Mouse (Mus musculus) cerebellum, adult 2 months (tissue): ENCODE results near the gene Sertad4. TPM values are rescaled to one million over a fixed set of nuclear protein-coding genes. Genes with fewer than 3 reads are reported as not detected.

Source experiments
- DNase-seq, 2 experiments: peaks; one replicate each; pipeline ENCODE4 v3.0.0; 2021
- H3K27ac ChIP-seq: fragments of 200-500 bp; 2 replicates; pipeline ENCODE4 v1.5.1; 2012; ENCODE audit warnings: low read length, control low read depth, inconsistent platforms; ENCODE audit not compliant: insufficient read depth
- H3K27me3 ChIP-seq: fragments of 200-500 bp; 2 replicates; pipeline ENCODE4 v1.6.1; 2012; ENCODE audit warnings: inconsistent platforms, mild to moderate bottlenecking, low read length, moderate library complexity; ENCODE audit not compliant: control insufficient read depth, insufficient read depth
- H3K4me1 ChIP-seq: fragments of 200-500 bp; 2 replicates; pipeline ENCODE4 v1.6.1; 2011; ENCODE audit warnings: low read length; ENCODE audit not compliant: control insufficient read depth, insufficient read depth
- H3K4me3 ChIP-seq: fragments of 200-500 bp; replicated peaks from 2 replicates; pipeline ENCODE3; 2011; ENCODE audit warnings: mild to moderate bottlenecking, low read depth, low read length, control low read depth; ENCODE audit not compliant: insufficient read depth
- CTCF ChIP-seq: fragments of 200-500 bp; IDR thresholded peaks from 2 replicates; pipeline ENCODE4 v1.5.1; 2011; ENCODE audit warnings: low read depth, mild to moderate bottlenecking, control low read depth, low read length, moderate library complexity, borderline replicate concordance; ENCODE audit not compliant: insufficient read depth
- POLR2A ChIP-seq: fragments of 200-500 bp; IDR thresholded peaks from 2 replicates; pipeline ENCODE4 v1.6.1; 2011; ENCODE audit warnings: low read length, control low read depth, borderline replicate concordance; ENCODE audit not compliant: insufficient read depth
- WGBS: fragments of 180-500 bp; shearing (Covaris S2); methylation state at CpG from one replicate; pipeline ENCODE4 v1.1.7; 2018; 5-methylcytosine and 5-hydroxymethylcytosine counted together
- polyA plus RNA-seq: library from polyadenylated mRNA; depleted of rRNA; stranded (reverse); fragments of >200 nt; gene quantifications from 2 replicates; pipeline ENCODE4 v1.2.3, GENCODE M21; 2012

Sertad4 gene
- polyA plus RNA-seq, 1 experiment: 11.3 TPM

DNA sequence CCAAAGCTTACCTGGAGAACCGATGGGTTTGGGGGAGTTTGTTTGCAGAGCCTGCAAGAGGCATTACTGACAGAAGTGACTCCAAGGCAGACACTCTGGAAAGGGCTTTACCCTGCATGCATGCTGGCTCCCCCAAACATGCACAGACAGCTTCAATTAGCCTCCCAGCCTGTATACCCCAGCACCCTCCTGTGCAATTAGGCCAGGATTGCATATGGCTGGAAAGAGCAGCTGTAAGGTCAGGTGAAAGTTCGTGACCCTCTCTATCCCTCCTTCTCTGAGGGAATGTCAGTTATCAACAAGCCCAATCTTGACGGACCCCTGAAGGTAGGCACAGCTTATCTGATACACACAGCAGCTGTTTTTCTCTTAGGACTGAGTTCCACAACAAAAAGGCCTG lies 40.9 kb downstream of the Sertad4 start:
- no peaks in the 10 kb centered on the region for H3K27me3 ChIP-seq
- 65% methylated on average over 3 of the region's 3 CpGs for WGBS
- TF ChIP-seq CTCF (no peak), POLR2A (no peak)
- no peaks in the 10 kb centered on the region for H3K4me1 ChIP-seq
- H3K27ac ChIP-seq: no peak overlapping the region
- DNase-seq: no peak
- H3K4me3 ChIP-seq: no peak overlapping the region

DNA sequence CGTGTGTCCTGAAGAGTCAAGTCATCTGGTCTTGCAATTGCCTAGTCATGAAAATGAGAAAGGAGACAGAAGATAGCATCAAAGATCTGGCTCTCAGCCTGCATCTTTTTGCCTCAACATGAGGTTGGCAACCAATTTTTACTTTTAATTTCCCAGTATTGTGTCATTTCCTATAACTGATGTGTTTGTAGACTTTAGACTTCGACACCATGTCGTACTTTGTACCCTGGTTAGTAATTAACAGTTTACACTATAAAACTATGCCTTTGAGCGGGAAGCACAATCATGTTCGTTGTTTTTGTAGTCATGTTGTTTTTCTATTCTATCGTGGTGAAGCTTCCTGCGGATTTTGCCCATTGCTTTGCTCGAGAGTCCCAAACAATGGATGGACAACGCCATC lies 42.8 kb downstream of the Sertad4 start:
- H3K4me3 ChIP-seq: no peak overlapping the region
- no peaks in the 10 kb centered on the region for H3K27me3 ChIP-seq
- WGBS: 91% methylated on average over 9 of the region's 9 CpGs
- H3K4me1 ChIP-seq: no peaks in the 10 kb centered on the region
- no peak for TF ChIP-seq POLR2A
- TF ChIP-seq CTCF: no peak
- DNase-seq: no peak
- H3K27ac ChIP-seq: no peak overlapping the region

DNA sequence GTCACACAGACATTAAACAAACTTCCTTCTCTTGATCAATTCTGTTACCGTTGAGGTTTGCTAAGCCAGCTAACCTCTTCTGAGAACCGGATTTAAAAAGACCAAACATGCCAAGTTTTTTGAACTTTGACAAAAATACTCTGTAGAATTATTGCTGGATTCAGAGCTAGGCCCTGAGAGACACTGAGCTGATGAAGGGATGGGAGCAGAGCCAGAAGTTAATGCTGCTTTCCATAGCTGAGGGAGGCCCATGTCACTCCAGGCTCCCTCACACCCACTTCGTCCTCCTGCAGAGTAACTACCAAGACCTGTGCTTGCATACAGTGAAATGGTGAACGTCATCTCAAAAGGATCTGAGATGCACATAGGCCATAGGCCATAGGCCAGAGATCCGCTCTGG lies 43.3 kb downstream of the Sertad4 start:
- 87% methylated on average over 5 of the region's 5 CpGs for WGBS

DNA sequence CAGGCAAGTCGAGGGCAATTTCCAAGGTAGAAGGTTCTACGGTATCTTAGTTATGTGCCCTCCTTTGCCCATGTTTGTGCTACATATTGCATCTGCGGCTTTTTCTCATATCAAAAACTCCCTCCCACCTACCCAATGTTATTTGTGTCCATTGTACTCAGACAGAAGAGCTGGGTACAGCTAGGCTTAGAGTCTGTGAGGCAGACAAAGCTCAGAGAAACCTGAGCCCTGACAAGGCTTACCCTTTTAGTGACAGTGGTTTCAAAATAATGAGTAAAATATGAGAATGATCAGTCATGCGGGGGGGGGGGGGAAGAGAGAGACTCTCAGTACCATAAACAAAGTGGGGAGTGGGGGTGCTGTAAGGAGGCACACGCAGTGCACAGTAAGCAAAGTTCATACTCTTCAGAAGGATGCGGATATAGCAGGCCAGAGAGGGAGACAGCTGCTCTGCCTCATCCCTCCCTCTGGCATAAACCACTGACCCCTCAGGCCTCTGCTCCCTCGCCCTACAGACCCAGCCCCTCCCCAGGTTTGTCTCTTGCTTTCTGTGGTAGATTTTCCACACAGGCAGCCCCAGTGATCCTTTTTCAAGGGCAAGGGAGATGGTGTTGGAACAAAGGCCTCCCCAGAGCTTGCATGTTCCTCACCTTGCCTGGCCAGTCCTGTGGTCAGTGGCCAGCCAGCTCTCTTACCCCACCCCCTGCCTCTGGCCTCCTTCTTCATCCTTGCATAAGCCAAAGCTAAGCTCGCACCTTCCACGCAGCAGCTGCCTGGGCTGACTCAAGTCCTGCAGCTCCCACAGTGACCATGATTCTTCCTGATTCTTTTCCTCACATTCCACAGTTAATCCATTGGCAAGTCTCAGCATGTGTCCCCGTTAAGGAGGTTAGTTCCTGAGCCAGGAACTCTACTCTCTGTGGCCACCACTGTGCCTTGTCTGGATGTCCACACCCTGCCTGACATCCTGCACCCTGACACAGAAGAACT lies 49.1 kb downstream of the Sertad4 start:
- WGBS: 58% methylated on average over 10 of the region's 10 CpGs
- TF ChIP-seq CTCF (no peak), POLR2A (no peak)
- Histone ChIP-seq H3K27ac (no peak overlapping the region), H3K27me3 (no peaks in the 10 kb centered on the region), H3K4me3 (no peak overlapping the region), H3K4me1 (no peaks in the 10 kb centered on the region)
- DNase-seq: no peak

More for the DNA sequence above, 43.3 kb downstream of the Sertad4 start:
- Histone ChIP-seq H3K27me3 (no peaks in the 10 kb centered on the region), H3K4me3 (no peak overlapping the region), H3K4me1 (no peaks in the 10 kb centered on the region), H3K27ac (no peak overlapping the region)
- TF ChIP-seq POLR2A: no peak
- no peak for TF ChIP-seq CTCF
- DNase-seq: no peak

DNA sequence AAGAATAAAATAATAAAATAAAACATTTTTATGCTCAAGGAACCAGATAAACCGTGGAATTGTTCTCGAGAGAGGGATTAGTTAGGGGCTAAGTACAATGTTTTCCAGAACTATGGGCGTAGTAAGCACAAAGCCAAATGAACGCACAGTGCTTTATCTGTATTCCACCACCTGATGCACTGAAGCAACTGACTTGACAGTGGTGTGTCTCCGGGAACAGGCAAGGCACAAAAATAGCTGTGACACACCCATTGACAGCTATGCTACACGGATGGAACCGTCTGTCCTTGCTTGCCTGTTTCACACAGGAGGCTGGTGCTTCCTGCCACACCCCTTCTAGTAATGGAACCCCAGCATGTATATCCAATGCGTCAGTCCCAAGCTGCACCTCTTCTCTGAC lies 55.2 kb downstream of the Sertad4 start:
- no peak for DNase-seq
- TF ChIP-seq CTCF: no peak
- TF ChIP-seq POLR2A: no peak
- no peaks in the 10 kb centered on the region for H3K27me3 ChIP-seq
- no peaks in the 10 kb centered on the region for H3K4me1 ChIP-seq
- H3K4me3 ChIP-seq: no peak overlapping the region
- 94% methylated on average over 8 of the region's 8 CpGs for WGBS
- H3K27ac ChIP-seq: no peak overlapping the region

- no peak for DNase-seq
- Histone ChIP-seq H3K27ac (no peak overlapping the region), H3K4me3 (no peak overlapping the region), H3K27me3 (no peaks in the 10 kb centered on the region), H3K4me1 (no peaks in the 10 kb centered on the region)
- 55% methylated on average over 10 of the region's 10 CpGs for WGBS
- TF ChIP-seq CTCF (no peak), POLR2A (no peak)
Observed at GRCm38 (mm10) chr1:192799165-192799991, 56.2 kb downstream of the Sertad4 start.

DNA sequence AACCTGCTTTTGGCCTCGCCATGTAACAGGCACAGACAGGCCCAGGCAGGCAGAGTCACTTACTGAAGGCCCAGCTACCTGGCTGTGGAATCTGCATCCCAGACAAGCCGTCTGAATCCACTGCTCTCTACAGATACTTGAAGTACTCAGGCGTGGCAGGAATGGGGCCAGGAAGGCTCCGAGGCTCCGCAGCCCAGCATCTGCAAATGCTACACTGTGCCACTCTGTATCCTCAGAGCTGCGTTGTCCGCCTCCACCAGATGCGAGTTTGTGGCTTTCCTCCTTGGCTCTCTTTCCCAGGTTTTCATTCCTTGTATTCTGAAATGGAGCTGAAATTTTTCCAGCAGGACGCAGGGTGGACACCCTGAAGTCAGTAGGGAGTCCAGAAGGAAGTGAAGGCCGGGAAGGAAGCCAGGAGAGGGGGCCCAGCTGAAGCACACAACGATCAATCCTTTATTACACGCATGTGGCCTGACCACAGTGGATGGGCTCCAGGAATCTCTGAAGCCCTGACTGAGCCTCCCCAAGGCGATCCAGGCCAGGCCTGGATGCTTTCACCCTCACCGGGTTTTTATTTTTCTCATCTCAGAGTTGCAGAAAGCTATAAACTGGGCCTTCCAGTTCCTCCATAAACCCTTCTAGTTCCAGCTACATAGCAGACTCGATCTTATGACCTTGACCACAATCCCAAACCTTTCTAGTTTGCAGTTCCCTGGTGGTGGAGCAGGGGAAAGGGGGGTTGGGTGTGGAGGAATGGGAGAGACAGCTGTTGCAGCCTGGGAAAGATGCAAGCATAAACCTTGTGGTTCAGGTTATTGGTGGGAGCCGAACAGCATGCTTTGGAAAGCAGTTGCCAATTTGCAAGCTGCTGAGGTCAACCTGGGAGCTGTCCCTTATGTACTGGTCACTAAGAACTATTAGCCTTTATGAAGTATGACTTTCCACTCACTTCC lies 57.1 kb downstream of the Sertad4 start:
- no peak for DNase-seq
- H3K4me1 ChIP-seq: no peaks in the 10 kb centered on the region
- H3K27ac ChIP-seq: no peak overlapping the region
- TF ChIP-seq POLR2A: no peak
- no peak for TF ChIP-seq CTCF
- WGBS: 46% methylated on average over 16 of the region's 16 CpGs
- H3K4me3 ChIP-seq: no peak overlapping the region
- no peaks in the 10 kb centered on the region for H3K27me3 ChIP-seq
